Mouse (Mus musculus): ENCODE results near the gene Glrp1. TPM values are rescaled to one million over a fixed set of nuclear protein-coding genes. Genes with fewer than 3 reads are reported as not detected.

Gene Glrp1
- polyA plus RNA-seq, 1 experiment, result 0.08 TPM

DNA sequence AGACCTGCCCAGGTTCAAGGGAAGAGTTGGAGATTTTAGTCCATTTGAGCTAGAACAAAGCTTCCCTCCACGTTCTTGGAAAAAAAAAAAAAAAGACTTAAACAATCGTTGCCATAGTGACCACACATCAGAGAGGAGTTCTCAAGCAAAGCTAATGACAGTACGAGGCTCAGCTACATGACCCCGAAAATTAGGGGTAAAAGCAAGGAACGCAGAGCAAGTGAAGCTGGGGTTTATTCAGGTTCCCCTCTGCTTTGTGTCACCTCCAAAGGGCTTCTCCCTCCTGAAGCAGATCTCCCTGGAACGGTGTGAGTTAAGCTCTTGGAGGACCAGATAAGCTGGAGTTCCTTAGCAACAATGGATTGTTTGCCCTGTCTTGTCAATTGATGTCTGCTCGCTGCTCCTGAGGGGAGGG, 5.3 kb downstream of the Glrp1 start:
- TF ChIP-seq POLR2A (IDR thresholded peaks at IDR 0.05; ENCODE audit: extremely low read depth, insufficient read depth, low read length), result no peak
- TF ChIP-seq CTCF (IDR thresholded peaks at IDR 0.05; ENCODE audit: extremely low read depth, insufficient read depth, low read length), result no peak
- H3K4me1 ChIP-seq (ENCODE audit: control insufficient read depth, insufficient read depth, low read length), result no peaks in the 10 kb centered on the region
- H3K27ac ChIP-seq (ENCODE audit: insufficient read depth, low read length), result no peak overlapping the region

DNA sequence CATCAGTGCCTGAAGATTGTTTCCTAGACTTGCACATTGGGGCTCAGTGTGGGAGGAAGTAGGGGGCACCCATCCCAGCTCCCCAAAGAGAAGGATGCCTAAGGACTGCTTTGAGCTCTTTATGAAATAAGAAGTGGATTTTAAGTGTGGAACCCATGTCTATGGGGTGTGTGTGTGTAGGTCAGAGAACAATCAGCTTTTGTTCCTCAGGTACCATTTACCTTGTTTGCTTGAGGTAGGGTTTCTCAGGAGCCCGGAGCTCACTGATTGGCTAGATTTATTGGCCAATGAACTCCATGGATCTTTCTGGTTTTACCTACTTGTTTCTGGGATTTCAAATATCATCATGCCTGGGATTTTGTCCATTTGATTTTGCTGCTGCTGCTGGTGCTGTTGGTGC, 7.0 kb downstream of the Glrp1 start:
- no peak overlapping the region for H3K27ac ChIP-seq (ENCODE audit: insufficient read depth, low read length)
- no peak overlapping the region for H3K4me3 ChIP-seq (ENCODE audit: insufficient read depth, low read length)
- no peak for TF ChIP-seq CTCF (IDR thresholded peaks at IDR 0.05; ENCODE audit: extremely low read depth, insufficient read depth, low read length)
- no peak for TF ChIP-seq POLR2A (IDR thresholded peaks at IDR 0.05; ENCODE audit: extremely low read depth, insufficient read depth, low read length)
- H3K4me1 ChIP-seq (ENCODE audit: control insufficient read depth, insufficient read depth, low read length), result no peaks in the 10 kb centered on the region

More for the DNA sequence above, 5.3 kb downstream of the Glrp1 start:
- no peak overlapping the region for H3K4me3 ChIP-seq (ENCODE audit: insufficient read depth, low read length)

DNA sequence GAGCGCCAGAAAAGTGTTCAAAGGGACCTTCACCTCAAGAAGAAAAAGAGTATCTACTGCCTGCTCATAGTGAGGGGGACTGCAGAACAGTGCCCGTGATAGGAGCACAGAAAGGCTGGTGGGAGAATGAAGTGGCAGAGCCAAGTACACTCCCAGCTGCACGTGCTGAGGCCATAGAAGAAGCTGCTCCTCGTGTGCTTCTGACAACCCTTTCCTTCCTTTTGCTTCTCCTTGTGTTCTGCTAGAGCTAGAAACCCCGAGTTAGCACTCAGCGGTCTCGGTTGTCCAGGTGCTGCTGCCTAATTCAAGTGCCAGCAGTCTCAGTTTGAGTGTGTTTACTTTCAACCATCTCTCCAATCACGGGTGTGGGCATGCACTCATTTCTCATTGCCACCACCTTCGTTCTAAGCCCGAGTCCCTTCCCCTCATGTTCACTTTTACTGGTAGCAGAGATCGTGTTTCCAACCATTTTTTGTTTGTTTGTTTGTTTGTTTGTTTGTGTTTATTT, 10.6 kb downstream of the Glrp1 start:
- Histone ChIP-seq H3K27ac (ENCODE audit: insufficient read depth, low read length) (no peak overlapping the region), H3K4me3 (ENCODE audit: insufficient read depth, low read length) (no peak overlapping the region), H3K4me1 (ENCODE audit: control insufficient read depth, insufficient read depth, low read length) (peaks cover 2% of the 10 kb centered on the region; the same call in 1 of the 2 replicates)
- TF ChIP-seq CTCF (IDR thresholded peaks at IDR 0.05; ENCODE audit: extremely low read depth, insufficient read depth, low read length) (no peak), POLR2A (IDR thresholded peaks at IDR 0.05; ENCODE audit: extremely low read depth, insufficient read depth, low read length) (no peak)

DNA sequence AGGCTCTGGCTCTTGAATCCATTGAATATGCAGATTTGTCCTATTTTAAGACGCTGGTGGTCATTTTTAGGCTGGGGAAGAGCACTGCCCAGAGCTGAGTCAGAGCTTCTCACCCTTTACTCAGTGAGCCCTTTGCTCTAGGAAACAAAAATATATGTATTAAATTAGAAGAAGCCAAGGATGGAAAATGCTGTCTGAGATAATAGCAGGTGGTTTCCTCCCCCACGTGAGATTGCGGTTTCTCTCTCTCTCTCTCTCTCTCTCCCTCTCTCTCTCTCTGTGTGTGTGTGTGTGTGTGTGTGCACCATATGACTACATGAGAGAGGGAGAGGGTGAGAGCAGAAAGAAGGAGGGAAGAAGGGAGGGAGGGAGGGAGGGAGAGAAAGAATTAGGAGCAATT, 12.5 kb downstream of the Glrp1 start:
- peaks cover 2% of the 10 kb centered on the region; the same call in 1 of the 2 replicates for H3K4me1 ChIP-seq (ENCODE audit: control insufficient read depth, insufficient read depth, low read length)
- no peak overlapping the region for H3K4me3 ChIP-seq (ENCODE audit: insufficient read depth, low read length)
- no peak overlapping the region for H3K27ac ChIP-seq (ENCODE audit: insufficient read depth, low read length)
- TF ChIP-seq POLR2A (IDR thresholded peaks at IDR 0.05; ENCODE audit: extremely low read depth, insufficient read depth, low read length), result no peak
- TF ChIP-seq CTCF (IDR thresholded peaks at IDR 0.05; ENCODE audit: extremely low read depth, insufficient read depth, low read length), result no peak

DNA sequence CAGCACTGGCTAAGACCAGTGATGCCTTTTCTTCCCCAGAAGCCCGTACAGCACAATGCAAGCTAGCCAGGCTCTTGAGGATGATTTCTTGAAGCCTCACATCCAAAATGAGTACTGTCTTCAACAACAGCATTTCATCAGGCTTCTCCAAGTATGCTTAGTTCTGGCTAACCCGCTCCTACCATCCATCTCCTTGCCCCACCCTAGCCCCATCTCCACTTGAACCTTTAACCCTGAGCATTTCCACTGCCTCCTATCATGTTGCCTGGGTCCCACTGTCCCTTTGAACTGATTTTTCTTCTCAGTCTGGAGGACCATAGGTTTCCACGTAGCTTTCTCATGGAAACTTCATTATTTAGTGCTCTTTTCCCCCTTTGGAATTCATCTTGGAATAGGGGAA, 17.5 kb downstream of the Glrp1 start:
- TF ChIP-seq POLR2A (IDR thresholded peaks at IDR 0.05; ENCODE audit: extremely low read depth, insufficient read depth, low read length), result no peak
- Histone ChIP-seq H3K4me3 (ENCODE audit: insufficient read depth, low read length) (no peak overlapping the region), H3K27ac (ENCODE audit: insufficient read depth, low read length) (no peak overlapping the region), H3K4me1 (ENCODE audit: control insufficient read depth, insufficient read depth, low read length) (peaks cover 2% of the 10 kb centered on the region; the same call in 1 of the 2 replicates)

DNA sequence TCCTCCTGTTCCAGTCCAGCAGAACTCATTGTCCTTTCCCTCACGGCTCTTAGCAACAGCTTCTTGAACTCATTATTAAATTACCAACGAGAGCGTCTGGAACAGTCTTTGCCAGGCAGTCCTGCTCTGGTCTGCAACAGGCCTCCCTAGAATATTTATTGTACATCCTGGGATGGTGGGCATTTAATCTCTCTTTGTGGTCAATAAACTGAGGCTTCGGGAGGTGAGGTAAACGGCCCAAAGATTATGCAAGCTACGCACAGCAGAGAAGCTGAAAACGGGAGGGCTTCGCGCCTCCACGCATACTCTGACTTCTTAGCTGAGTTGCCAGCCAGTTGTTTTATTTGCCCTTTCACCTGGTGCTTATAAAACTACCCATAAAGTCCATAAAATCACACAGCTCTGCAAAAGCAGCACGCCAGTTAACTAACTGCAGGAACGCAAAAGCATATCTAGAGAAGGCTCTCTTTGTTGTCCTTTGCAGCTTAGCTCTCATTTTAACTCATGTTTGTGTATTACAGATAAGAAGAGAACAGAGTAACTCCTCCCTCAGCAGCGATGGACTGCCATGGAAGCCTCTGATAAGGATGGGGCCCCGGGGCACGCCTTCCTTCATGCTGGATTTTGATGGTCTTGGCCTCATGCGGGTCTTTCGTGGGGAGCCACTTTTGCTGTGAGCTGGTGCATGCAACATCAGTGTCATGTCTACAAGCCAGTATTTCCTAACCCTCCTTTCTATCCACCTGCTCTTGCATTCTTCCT, 18.1 kb downstream of the Glrp1 start:
- no peak overlapping the region for H3K27ac ChIP-seq (ENCODE audit: insufficient read depth, low read length)
- no peak for TF ChIP-seq CTCF (IDR thresholded peaks at IDR 0.05; ENCODE audit: extremely low read depth, insufficient read depth, low read length)
- no peak for TF ChIP-seq POLR2A (IDR thresholded peaks at IDR 0.05; ENCODE audit: extremely low read depth, insufficient read depth, low read length)

DNA sequence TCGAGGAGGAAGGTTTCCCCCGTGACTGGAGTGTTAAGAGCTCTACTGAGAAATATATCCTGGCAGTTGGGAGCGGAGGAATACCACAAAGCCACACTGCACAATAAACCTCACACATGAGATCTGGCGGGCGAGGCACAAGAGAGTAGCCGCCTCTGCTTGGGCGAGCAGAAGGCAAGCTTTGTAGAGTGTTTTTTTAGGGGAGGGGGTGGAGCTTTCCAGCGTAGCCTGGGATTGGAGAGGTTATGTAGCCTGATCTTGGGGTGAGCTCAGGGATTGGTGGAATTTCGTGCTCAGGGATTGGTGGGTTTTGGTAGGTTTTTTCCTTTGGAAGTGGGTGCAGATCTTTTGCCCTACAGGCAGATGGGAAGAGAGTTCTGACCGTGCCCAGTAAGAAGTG, 19.7 kb downstream of the Glrp1 start:
- Histone ChIP-seq H3K27ac (ENCODE audit: insufficient read depth, low read length) (no peak overlapping the region), H3K4me3 (ENCODE audit: insufficient read depth, low read length) (no peak overlapping the region), H3K4me1 (ENCODE audit: control insufficient read depth, insufficient read depth, low read length) (no peaks in the 10 kb centered on the region)
- TF ChIP-seq CTCF (IDR thresholded peaks at IDR 0.05; ENCODE audit: extremely low read depth, insufficient read depth, low read length) (no peak), POLR2A (IDR thresholded peaks at IDR 0.05; ENCODE audit: extremely low read depth, insufficient read depth, low read length) (no peak)

More for the DNA sequence above, 18.1 kb downstream of the Glrp1 start:
- Histone ChIP-seq H3K4me3 (ENCODE audit: insufficient read depth, low read length) (no peak overlapping the region), H3K4me1 (ENCODE audit: control insufficient read depth, insufficient read depth, low read length) (no peaks in the 10 kb centered on the region)

DNA sequence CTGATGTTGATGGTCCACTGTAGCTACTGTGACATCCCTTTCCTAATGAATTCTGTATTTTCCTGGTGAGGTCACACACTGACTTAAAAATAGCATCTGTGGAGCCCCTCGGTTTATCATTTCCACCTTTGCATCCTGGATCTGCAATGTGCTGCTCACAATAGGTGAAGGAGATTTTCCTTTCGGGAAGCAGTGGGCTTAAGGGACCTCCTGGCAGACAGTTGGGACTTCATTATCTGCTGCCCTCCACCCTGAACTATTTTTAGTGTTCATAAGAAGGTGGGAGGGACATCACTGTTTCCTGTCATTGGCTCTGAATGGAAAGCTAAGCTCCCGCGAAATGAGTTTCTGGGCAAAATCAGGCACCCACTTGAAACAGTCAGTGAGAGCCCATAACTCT, 20.9 kb downstream of the Glrp1 start:
- H3K4me1 ChIP-seq (ENCODE audit: control insufficient read depth, insufficient read depth, low read length), result no peaks in the 10 kb centered on the region
- TF ChIP-seq CTCF (IDR thresholded peaks at IDR 0.05; ENCODE audit: extremely low read depth, insufficient read depth, low read length), result no peak
- H3K27ac ChIP-seq (ENCODE audit: insufficient read depth, low read length), result no peak overlapping the region
- H3K4me3 ChIP-seq (ENCODE audit: insufficient read depth, low read length), result no peak overlapping the region

GRCm38 (mm10) chr1:88486336-88486735, 23.5 kb downstream of the Glrp1 start:
- TF ChIP-seq CTCF (IDR thresholded peaks at IDR 0.05; ENCODE audit: extremely low read depth, insufficient read depth, low read length) (no peak), POLR2A (IDR thresholded peaks at IDR 0.05; ENCODE audit: extremely low read depth, insufficient read depth, low read length) (no peak)
- no peak overlapping the region for H3K4me3 ChIP-seq (ENCODE audit: insufficient read depth, low read length)
- H3K4me1 ChIP-seq (ENCODE audit: control insufficient read depth, insufficient read depth, low read length), result no peaks in the 10 kb centered on the region
- H3K27ac ChIP-seq (ENCODE audit: insufficient read depth, low read length), result no peak overlapping the region

DNA sequence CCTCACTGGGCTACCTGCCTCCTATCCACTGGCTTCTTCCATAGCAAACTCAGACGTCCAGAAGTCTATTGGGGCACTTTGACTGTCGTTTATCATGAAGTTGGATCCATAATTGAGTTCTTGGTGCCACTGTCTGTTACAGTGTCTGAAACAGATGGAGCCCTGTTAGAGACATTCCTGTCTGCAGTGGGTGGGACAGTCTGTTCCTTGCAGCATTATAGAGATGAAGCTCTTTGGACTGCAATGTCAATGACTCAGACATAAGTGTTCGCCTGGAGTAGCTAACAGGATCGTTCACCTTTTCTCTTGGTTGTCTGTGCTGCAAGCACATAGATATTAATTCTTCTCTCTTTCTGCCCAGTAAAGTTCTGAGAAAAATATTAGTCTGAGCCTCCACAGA, 25.8 kb downstream of the Glrp1 start:
- no peak overlapping the region for H3K27ac ChIP-seq (ENCODE audit: insufficient read depth, low read length)
- no peak overlapping the region for H3K4me3 ChIP-seq (ENCODE audit: insufficient read depth, low read length)
- TF ChIP-seq CTCF (IDR thresholded peaks at IDR 0.05; ENCODE audit: extremely low read depth, insufficient read depth, low read length) (no peak), POLR2A (IDR thresholded peaks at IDR 0.05; ENCODE audit: extremely low read depth, insufficient read depth, low read length) (no peak)
- no peaks in the 10 kb centered on the region for H3K4me1 ChIP-seq (ENCODE audit: control insufficient read depth, insufficient read depth, low read length)

Measured in cortical plate, adult 2 months (tissue).